Mouse (Mus musculus) right cerebral cortex, postnatal 10 days (tissue): ENCODE results near the gene D630003M21Rik.

Source experiments
- DNase-seq, 2 experiments: peaks; one replicate each; pipeline ENCODE4 v3.0.0; 2021; ENCODE audit warnings: low spot score in 2 of 2

The D630003M21Rik gene

DNA sequence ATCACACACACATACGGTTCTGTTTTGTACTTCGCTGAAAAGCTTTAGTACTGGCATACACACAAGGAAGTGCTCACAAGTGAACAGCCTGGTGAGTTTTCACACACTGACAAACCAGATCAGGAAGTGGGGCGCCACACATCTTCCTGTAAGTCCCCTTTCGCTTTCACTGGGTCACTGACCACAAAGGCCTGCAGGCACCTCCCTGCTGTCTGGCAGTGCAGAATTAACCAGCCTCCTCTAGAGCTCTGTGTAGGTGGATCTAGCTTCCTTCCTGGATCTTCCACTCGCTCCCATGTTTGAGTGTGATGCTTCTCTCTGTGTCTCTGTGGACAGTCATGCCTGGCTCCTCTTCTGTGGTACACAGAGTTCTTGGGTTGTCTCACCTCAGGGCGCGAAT is 62.4 kb downstream of the D630003M21Rik start:
- DNase-seq: peak; percentile 46 to 49

- DNase-seq: no peak
Measured at GRCm38 (mm10) chr2:158165776-158166175, 63.2 kb downstream of the D630003M21Rik start.

- no peak for DNase-seq
Measured at GRCm38 (mm10) chr2:158163034-158163433, 66.0 kb downstream of the D630003M21Rik start.

- DNase-seq: no peak
Measured at GRCm38 (mm10) chr2:158161761-158162160, 67.3 kb downstream of the D630003M21Rik start.

DNA sequence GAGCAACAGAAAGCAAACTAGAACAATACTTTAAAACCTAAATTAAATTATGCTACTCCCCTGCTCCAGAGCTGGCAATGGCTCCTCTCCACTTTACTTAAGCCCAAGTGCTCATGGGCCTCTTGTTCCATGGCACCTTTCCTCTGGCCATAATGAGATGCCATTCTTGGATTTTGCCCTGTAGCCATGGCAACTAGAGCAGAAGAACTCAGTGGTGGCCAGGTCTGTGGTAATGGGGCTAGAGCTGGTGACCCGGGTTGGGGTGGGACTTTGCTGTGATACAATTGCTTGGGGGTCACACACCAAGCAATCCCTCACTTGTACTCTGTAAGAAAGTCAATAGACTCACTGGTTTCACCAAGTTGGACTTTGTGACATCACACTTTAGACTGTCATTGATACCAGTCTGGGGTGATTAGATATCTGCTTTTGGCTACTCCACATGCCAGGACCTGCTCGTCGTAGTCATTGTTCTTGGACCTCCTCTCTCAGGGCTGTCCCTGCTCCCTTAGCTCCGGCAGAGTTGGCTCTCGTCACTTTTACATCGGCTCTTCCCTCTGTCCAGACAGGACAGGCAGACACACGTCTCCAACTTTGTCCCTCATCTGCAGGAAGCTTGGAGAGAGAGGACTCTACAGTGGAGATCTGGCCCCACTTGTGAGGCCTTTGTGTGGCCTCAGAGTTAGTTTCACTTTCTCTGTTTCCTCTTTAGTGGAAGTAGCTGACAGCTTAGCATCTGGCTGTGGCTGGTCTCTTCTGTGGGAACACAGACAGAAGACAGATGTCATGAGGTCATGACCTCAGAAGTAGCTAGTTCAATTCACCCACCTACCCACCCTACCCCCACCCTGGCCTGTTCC is 69.4 kb downstream of the D630003M21Rik start:
- no peak for DNase-seq

GRCm38 (mm10) chr2:158157654-158158053 is 71.4 kb downstream of the D630003M21Rik start:
- no peak for DNase-seq

GRCm38 (mm10) chr2:158156487-158156886 is 72.5 kb downstream of the D630003M21Rik start:
- DNase-seq: no peak

DNA sequence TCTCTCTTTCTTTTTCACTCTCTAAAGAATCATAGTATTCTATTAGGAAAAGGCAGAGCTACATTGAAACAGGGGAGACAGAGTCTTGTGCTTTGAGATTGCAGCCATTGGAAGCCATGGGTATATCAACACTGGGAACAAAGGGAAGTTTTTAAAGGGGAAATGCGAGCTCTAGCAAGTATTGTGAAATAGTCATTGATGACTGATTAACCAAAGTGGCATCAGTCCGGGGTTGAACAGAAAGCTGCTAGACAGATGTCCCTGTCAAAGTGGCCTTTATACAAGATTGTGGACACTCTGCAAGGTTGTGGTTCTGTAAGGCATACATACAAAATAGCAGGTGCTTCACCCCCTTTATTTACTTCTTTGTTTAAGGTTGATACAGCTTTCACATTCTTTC is 73.4 kb downstream of the D630003M21Rik start:
- DNase-seq: no peak

DNA sequence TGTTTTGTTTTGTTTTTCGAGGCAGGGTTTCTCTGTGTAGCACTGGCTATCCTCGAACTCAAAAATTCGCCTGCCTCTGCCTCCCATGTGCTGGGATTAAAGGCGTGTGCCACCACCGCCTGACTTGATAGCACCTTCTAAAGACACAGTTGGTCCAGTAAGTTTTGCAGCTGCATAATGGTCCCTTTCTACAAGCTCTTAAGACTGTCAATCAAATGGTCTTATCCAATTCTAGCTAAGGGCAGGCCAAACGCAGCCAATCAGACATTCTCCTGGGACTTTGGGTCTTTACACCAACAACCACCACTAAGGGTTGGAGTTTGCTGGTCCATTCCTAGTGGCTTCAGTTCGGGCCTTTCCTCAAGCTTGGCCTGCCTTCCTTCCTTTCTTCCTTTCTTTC is 73.9 kb downstream of the D630003M21Rik start:
- no peak for DNase-seq

GRCm38 (mm10) chr2:158154641-158155040 is 74.4 kb downstream of the D630003M21Rik start:
- DNase-seq: no peak

DNA sequence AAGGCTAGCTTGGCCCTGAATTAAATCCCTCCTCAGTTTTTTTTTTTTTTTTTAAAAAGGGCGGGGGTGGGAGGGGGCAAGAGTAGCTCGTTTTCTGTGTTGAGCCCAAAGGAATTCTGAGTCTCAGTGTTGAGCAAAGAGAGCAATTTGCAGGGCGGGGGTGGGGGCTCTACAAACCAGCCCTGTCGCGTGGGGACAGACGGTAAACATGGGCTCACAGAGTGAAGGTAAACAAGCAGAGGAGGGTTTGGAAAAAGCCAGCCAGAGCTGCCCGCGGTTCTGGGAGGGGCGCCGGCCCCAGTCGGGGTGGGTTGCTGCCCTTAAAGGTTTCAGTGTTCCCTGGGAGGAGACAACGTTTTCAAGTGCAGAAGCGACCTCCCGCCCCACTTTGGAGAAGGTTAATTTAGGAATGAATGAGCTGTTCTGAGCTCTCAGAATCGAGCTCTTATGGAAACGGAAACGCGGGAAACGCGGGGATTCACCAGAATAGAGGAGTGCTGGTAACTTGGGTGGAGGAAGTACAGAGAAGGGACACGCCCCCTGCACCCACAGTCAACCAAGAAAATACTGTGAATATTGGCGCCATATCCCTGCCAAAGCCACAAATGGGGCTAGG is 75.2 kb downstream of the D630003M21Rik start:
- DNase-seq: no peak

- DNase-seq: no peak
Measured at GRCm38 (mm10) chr2:158152685-158153309, 76.2 kb downstream of the D630003M21Rik start.

GRCm38 (mm10) chr2:158151077-158151476 is 77.9 kb downstream of the D630003M21Rik start:
- DNase-seq: no peak

DNA sequence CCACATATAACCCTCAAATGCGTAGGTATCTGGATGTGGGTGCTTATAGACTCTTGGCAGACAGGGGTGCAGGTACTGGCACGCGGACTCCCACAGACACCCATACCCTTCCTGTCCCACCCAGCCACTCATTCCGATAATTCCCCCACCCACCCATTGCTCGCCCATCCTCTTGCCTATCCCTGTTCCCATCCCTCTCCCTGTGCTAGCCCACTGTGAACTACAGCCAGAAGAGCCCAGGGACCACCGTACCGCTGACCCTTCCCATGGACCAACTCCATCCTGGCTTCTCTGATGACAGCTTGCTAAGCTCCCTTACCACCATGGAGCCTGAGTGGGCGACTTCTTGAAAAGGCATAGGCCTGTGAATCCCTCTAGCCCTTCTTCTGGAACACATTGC is 82.1 kb downstream of the D630003M21Rik start:
- no peak for DNase-seq

- DNase-seq: peak; percentile 60 to 78
Measured at GRCm38 (mm10) chr2:158146223-158146622, 82.8 kb downstream of the D630003M21Rik start, which contains the start of gene Tgm2. TSS of gene Tgm2 (minus strand) at chr2:158146436.

DNA sequence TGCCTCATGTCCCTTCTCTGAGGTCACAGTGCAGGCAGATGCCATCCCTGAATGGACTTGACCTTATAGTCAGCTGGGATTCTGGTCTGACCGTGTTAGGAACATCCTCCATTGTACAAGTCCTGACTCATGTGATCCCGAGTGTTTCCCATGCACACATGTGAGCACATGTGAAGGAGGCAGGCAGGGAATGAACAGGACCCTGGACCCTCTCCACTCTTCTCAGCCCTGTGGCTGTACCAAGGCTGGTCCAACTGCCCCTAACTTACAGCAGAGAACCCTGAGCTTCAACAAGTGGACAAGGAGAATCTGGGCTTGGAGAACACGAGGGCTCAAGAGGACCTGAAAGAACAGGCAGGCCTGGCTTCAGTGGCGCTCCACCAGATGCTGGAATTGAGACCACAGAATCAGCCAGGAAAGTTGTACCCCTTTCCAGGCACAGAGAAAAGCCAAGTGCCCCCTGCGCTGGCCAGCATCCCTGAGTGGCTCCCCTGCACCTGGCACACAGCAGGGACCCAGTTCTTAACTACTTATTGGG is 83.4 kb downstream of the D630003M21Rik start:
- DNase-seq: no peak

- DNase-seq: no peak
Measured at GRCm38 (mm10) chr2:158144750-158145527, 84.1 kb downstream of the D630003M21Rik start.

DNA sequence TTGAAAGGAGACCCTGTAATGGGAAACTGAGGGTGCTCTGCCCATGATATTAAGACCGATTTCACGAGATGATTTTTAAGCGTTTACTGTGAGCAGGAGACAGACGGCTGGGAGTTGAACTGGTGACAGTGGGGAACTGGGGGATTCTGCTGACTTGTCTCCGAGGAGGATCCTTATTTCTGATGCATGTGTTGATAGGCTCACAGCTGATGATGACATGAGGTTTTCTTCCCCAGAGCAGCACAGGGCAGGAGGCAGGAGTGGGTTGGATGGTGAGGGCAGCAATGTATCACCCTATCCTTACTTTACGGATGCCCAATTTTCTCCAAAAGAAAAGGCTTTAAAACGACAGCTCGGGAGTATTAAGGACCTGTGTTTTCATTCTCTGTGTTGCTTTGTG is 84.8 kb downstream of the D630003M21Rik start:
- DNase-seq: no peak

- DNase-seq: no peak
Measured at GRCm38 (mm10) chr2:158143816-158144215, 85.2 kb downstream of the D630003M21Rik start.

- no peak for DNase-seq
Measured at GRCm38 (mm10) chr2:158142981-158143380, 86.0 kb downstream of the D630003M21Rik start.

- DNase-seq: no peak
Measured at GRCm38 (mm10) chr2:158141690-158142440, 87.2 kb downstream of the D630003M21Rik start.
